Comparison of ENCODE assay signal across 8 mouse cellular contexts in genomic region chr2:109692266-109693177, GRCm38 (mm10). TPM values are rescaled to one million over a fixed set of nuclear protein-coding genes. Genes with fewer than 3 reads are reported as not detected.
DNase-seq lines count a peak whose midpoint lies in the region; ATAC-seq lines count a peak whose summit lies in the region.

No protein-coding gene starts in this region.

- H3K4me2 ChIP-seq in hindbrain, embryonic 14.5 days (replicated peaks): peak overlapping the region; percentile 89
- peak overlapping the region; percentile 59 for H3K4me2 ChIP-seq in liver, embryonic 13.5 days

- 2% methylated on average over 34 of the region's 34 CpGs for WGBS in hindbrain, embryonic 14.5 days
- WGBS in liver, embryonic 13.5 days (ENCODE audit: insufficient replicate concordance): 5% methylated on average over 34 of the region's 34 CpGs

- ATAC-seq in hindbrain, embryonic 14.5 days (ENCODE audit: low FRiP score): peak; percentile 47
- ATAC-seq in liver, embryonic 13.5 days (ENCODE audit: low read depth): no peak
- ATAC-seq in erythroblast, adult 5-6 weeks (replicated peaks; ENCODE audit: low FRiP score, poor library complexity, severe bottlenecking): no peak

- H3K4me1 ChIP-seq in hindbrain, embryonic 14.5 days (replicated peaks; ENCODE audit: control insufficient read depth, insufficient read depth, low read length): peaks cover 16% of the 10 kb centered on the region
- H3K4me1 ChIP-seq in liver, embryonic 13.5 days (replicated peaks): no peaks in the 10 kb centered on the region

- H3K27ac ChIP-seq in hindbrain, embryonic 14.5 days: 0 out of 2 replicates have a peak overlapping the region, but pooled peaks have one; percentile 16
- no peak overlapping the region for H3K27ac ChIP-seq in liver, embryonic 13.5 days

- DNase-seq in kidney, postnatal 10 days: peak; percentile 11
- no peak for DNase-seq in kidney, postnatal 36 days
- DNase-seq in cerebellum, postnatal 25 days: peak; percentile 62 to 75
- peak; percentile 47 for DNase-seq in hindbrain, embryonic 14.5 days (ENCODE audit: low spot score)
- DNase-seq in liver, embryonic 13.5 days: no peak
- DNase-seq in right cerebral cortex, postnatal 25 days: peak; percentile 53
- no peak for DNase-seq in urinary bladder, adult 18-20 months (ENCODE audit: low spot score in 2 of 2)

- H3K27me3 ChIP-seq in hindbrain, embryonic 14.5 days (ENCODE audit: control insufficient read depth, insufficient read depth, low read length): peaks cover 9% of the 10 kb centered on the region; the same call in 1 of the 2 replicates
- H3K27me3 ChIP-seq in liver, embryonic 13.5 days: peaks cover 43% of the 10 kb centered on the region

- peak overlapping the region; percentile 65 for H3K9ac ChIP-seq in hindbrain, embryonic 14.5 days
- H3K9ac ChIP-seq in liver, embryonic 13.5 days: no peak overlapping the region

- no peaks in the 10 kb centered on the region for H3K9me3 ChIP-seq in hindbrain, embryonic 14.5 days (ENCODE audit: control insufficient read depth, low read length)
- H3K9me3 ChIP-seq in liver, embryonic 13.5 days (replicated peaks): no peaks in the 10 kb centered on the region

- H3K4me3 ChIP-seq in hindbrain, embryonic 14.5 days (replicated peaks; ENCODE audit: low read length): peak overlapping the region; percentile 59
- H3K4me3 ChIP-seq in liver, embryonic 13.5 days (replicated peaks): peak overlapping the region; percentile 46

- no peaks in the 10 kb centered on the region for H3K36me3 ChIP-seq in hindbrain, embryonic 14.5 days (replicated peaks; ENCODE audit: control insufficient read depth, insufficient read depth)
- H3K36me3 ChIP-seq in liver, embryonic 13.5 days: no peaks in the 10 kb centered on the region

RNA-seq across cellular contexts. Expression of gene Bdnf, which starts 18.0 kb away (rescaled TPM):
- 4.2 and 5.3 TPM in 2 replicates for polyA plus RNA-seq in hindbrain, embryonic 14.5 days (2014; fragmentation: Nextera tagmentation; extraction: Ambion mirVana)
- 0.16 and 0.20 TPM in 2 replicates for polyA plus RNA-seq in liver, embryonic 13.5 days (2015; fragmentation: Nextera tagmentation; extraction: Ambion mirVana)
- total RNA-seq in erythroblast, adult 5-6 weeks (2015; ENCODE audit: low replicate concordance): not detected in 2 replicates
- not detected in 2 replicates for total RNA-seq in erythroblast, adult 5-6 weeks (2017; ENCODE audit: low replicate concordance)

Comparison
In these comparisons a context has a peak if more than half of its experiments do, and no peak if none do; other contexts are left out.
1. DNase-seq: peak in kidney, postnatal 10 days (single experiment), cerebellum, postnatal 25 days (2 of 2), hindbrain, embryonic 14.5 days (single experiment) and right cerebral cortex, postnatal 25 days (single experiment); none in kidney, postnatal 36 days (0 of 2), liver, embryonic 13.5 days (single experiment) and urinary bladder, adult 18-20 months (0 of 2).